ENCODE assay signal across 17 mouse cellular contexts in genomic region chr6:34129261-34129660, GRCm38 (mm10).
DNase-seq lines count a peak whose midpoint lies in the region; ATAC-seq lines count a peak whose summit lies in the region.
"Had no signal": no experiment of that assay in that cellular context is flagged by ENCODE, and none has a peak within 500 bp of the region (broad histone marks: within the 10 kb centered on the region; RNA-seq: fewer than 3 reads in every experiment).

No protein-coding gene starts in this region.

- peak; percentile 84 for ATAC-seq in frontal cortex, adult (ENCODE audit: low TSS enrichment)
- ATAC-seq: forebrain, embryonic 14.5 days; hindbrain, embryonic 16.5 days; intestine, postnatal 0 days; liver, postnatal 0 days; midbrain, embryonic 16.5 days had no signal

- no peak for DNase-seq in frontal cortex, postnatal 14 days (ENCODE audit: low spot score in 2 of 2)
- DNase-seq in brain, adult 2 months (ENCODE audit: low read depth, low spot score), result peak; percentile 64
- peak; percentile 28 for DNase-seq in telencephalon, adult 2 months (ENCODE audit: low read depth, low spot score)
- peak; percentile 52 for DNase-seq in thymus, postnatal 4 days
- DNase-seq in kidney, adult 8-10 months, result no peak
- no peak for DNase-seq in right cerebral cortex, postnatal 36 days (ENCODE audit: low spot score in 2 of 2)
- DNase-seq: adrenal gland, adult 8-10 months; cerebellum, adult 9-11 months; gastrocnemius, adult 2 months; heart, postnatal 4 days; liver, postnatal 0 days; lung, postnatal 14 days had no signal

Comparison
In these comparisons a context has a peak if more than half of its experiments do, and no peak if none do; other contexts are left out.
1. DNase-seq: peak in brain, adult 2 months (single experiment), telencephalon, adult 2 months (single experiment) and thymus, postnatal 4 days (single experiment); none in frontal cortex, postnatal 14 days (0 of 2), kidney, adult 8-10 months (0 of 2) and right cerebral cortex, postnatal 36 days (0 of 2).